Mouse (Mus musculus) hindbrain, embryonic 15.5 days (tissue): Measurements from ENCODE around the gene Akna. TPM values are rescaled to one million over a fixed set of nuclear protein-coding genes. Genes with fewer than 3 reads are reported as not detected.

Source experiments
- ATAC-seq: fragments of 200-750 bp; cut with Nextera tagmentation; 2 replicates; pipeline ENCODE4 v1.8.0; 2017; ENCODE audit warnings: low read depth, moderate number of reproducible peaks, moderate TSS enrichment; ENCODE audit not compliant: low FRiP score
- H3K27ac ChIP-seq: fragments of 300-500 bp; sonication (generic); replicated peaks from 2 replicates; pipeline ENCODE4 v1.5.1; 2015; ENCODE audit warnings: mild to moderate bottlenecking, inconsistent platforms
- H3K27me3 ChIP-seq: fragments of 300-500 bp; sonication (generic); 2 replicates; pipeline ENCODE4 v1.6.1; 2015; ENCODE audit warnings: control low read depth, inconsistent platforms
- H3K36me3 ChIP-seq: fragments of 300-500 bp; sonication (generic); 2 replicates; pipeline ENCODE4 v1.6.1; 2015; ENCODE audit warnings: control low read depth, inconsistent platforms
- H3K4me1 ChIP-seq: fragments of 300-500 bp; sonication (generic); replicated peaks from 2 replicates; pipeline ENCODE4 v1.6.1; 2015; ENCODE audit warnings: control low read depth, inconsistent platforms
- H3K4me2 ChIP-seq: fragments of 300-500 bp; sonication (generic); 2 replicates; pipeline ENCODE4 v1.6.1; 2015; ENCODE audit warnings: moderate library complexity, mild to moderate bottlenecking, inconsistent platforms
- H3K4me3 ChIP-seq: fragments of 300-500 bp; sonication (generic); 2 replicates; pipeline ENCODE4 v1.5.1; 2015; ENCODE audit warnings: mild to moderate bottlenecking, inconsistent platforms
- H3K9ac ChIP-seq: fragments of 300-500 bp; sonication (generic); 2 replicates; pipeline ENCODE4 v1.6.1; 2015; ENCODE audit warnings: inconsistent platforms
- H3K9me3 ChIP-seq: fragments of 300-500 bp; sonication (generic); 2 replicates; pipeline ENCODE4 v1.6.1; 2016; ENCODE audit warnings: control low read depth, inconsistent platforms
- WGBS: fragments of 180-500 bp; shearing (Covaris S2); methylation state at CpG from one replicate; pipeline ENCODE4 v1.1.7; 2015; 5-methylcytosine and 5-hydroxymethylcytosine counted together
- polyA plus RNA-seq: library from polyadenylated mRNA; unstranded; fragments of >200 nt; fragmentation: Nextera tagmentation; extraction: Ambion mirVana; gene quantifications from 2 replicates; pipeline ENCODE4 v1.2.1, GENCODE M21; 2015

The Akna gene
- polyA plus RNA-seq, 1 experiment from 2014 or later: 7.2 TPM

GRCm38 (mm10) chr4:63408649-63409048 lies 5.5 kb upstream of the Akna start:
- Histone ChIP-seq H3K9ac (peak overlapping the region; percentile 55; the same call in 1 of the 2 replicates), H3K36me3 (no peaks in the 10 kb centered on the region), H3K4me1 (peaks cover 44% of the 10 kb centered on the region), H3K9me3 (no peaks in the 10 kb centered on the region), H3K4me2 (peak overlapping the region; percentile 97), H3K27ac (peak overlapping the region; percentile 69), H3K27me3 (0 out of 2 replicates have a peak, but pooled peaks cover 2% of the 10 kb centered on the region), H3K4me3 (peak overlapping the region; percentile 51)
- 9% methylated on average over 8 of the region's 8 CpGs for WGBS
- peak; percentile 42 for ATAC-seq

- WGBS: 47% methylated on average over 7 of the region's 7 CpGs
- H3K4me1 ChIP-seq: peaks cover 48% of the 10 kb centered on the region
- H3K4me3 ChIP-seq: peak overlapping the region; percentile 51; the same call in 1 of the 2 replicates
- H3K9ac ChIP-seq: 0 out of 2 replicates have a peak overlapping the region, but pooled peaks have one; percentile 2
- no peaks in the 10 kb centered on the region for H3K9me3 ChIP-seq
- H3K27ac ChIP-seq: peak overlapping the region; percentile 69
- no peaks in the 10 kb centered on the region for H3K36me3 ChIP-seq
- ATAC-seq: peak; percentile 46
- H3K27me3 ChIP-seq: 0 out of 2 replicates have a peak, but pooled peaks cover 2% of the 10 kb centered on the region
- peak overlapping the region; percentile 97 for H3K4me2 ChIP-seq
These were observed 5.1 kb upstream of the Akna start for GRCm38 (mm10) chr4:63408247-63408646.

DNA sequence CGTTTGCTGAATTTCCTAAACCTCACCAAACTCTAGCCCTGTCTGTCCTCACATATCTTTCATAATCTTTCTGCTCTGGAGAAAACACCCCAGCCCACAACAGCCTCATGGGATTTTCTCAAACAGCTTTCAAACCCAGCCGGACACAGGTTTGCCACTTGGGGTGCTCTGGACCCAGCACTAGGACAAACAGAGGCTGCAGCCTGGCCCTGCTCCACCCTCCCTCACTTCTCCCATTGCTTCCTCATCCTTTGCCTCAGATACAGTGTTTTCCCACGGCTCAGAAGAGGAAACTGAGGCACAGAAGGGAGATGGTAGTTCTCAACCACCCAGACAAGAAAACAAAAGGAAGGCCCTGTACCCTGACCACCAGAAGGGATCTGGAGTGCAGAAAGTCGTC lies 2.5 kb upstream of the Akna start:
- no peak overlapping the region for H3K27ac ChIP-seq
- 70% methylated on average over 4 of the region's 4 CpGs for WGBS
- peaks cover 57% of the 10 kb centered on the region for H3K4me1 ChIP-seq
- H3K9ac ChIP-seq: no peak overlapping the region
- H3K4me3 ChIP-seq: no peak overlapping the region
- ATAC-seq: no peak
- no peaks in the 10 kb centered on the region for H3K27me3 ChIP-seq
- H3K9me3 ChIP-seq: no peaks in the 10 kb centered on the region
- H3K36me3 ChIP-seq: no peaks in the 10 kb centered on the region
- no peak overlapping the region for H3K4me2 ChIP-seq

DNA sequence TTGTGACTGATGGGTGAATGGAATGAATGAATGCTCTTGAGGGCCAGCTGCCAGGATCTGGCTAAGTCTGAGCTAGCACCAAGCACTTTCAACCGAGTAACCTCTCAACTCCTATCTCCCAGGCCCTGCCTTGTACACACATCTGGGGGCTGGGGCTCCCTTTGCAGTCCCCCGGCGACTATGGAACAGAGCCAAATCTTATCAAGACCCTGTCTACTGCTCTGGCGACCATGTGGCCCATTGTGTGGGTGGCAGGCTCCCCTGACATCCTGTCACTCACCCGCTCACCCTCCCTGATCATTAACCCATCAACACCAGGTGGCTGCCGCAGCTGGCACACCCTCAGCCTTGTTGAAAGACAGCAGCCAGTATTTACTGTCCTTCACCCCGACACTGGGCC lies 1.9 kb upstream of the Akna start:
- Histone ChIP-seq H3K36me3 (no peaks in the 10 kb centered on the region), H3K9me3 (no peaks in the 10 kb centered on the region), H3K9ac (no peak overlapping the region), H3K4me3 (no peak overlapping the region), H3K27ac (no peak overlapping the region), H3K27me3 (no peaks in the 10 kb centered on the region), H3K4me2 (no peak overlapping the region), H3K4me1 (peaks cover 56% of the 10 kb centered on the region)
- ATAC-seq: no peak
- WGBS: 21% methylated on average over 7 of the region's 7 CpGs

GRCm38 (mm10) chr4:63404205-63404604 lies 1.1 kb upstream of the Akna start:
- Histone ChIP-seq H3K4me1 (peaks cover 47% of the 10 kb centered on the region), H3K27me3 (no peaks in the 10 kb centered on the region), H3K9ac (no peak overlapping the region), H3K36me3 (no peaks in the 10 kb centered on the region), H3K27ac (no peak overlapping the region), H3K4me3 (no peak overlapping the region), H3K9me3 (no peaks in the 10 kb centered on the region), H3K4me2 (no peak overlapping the region)
- ATAC-seq: no peak
- WGBS: 79% methylated on average over 7 of the region's 7 CpGs

DNA sequence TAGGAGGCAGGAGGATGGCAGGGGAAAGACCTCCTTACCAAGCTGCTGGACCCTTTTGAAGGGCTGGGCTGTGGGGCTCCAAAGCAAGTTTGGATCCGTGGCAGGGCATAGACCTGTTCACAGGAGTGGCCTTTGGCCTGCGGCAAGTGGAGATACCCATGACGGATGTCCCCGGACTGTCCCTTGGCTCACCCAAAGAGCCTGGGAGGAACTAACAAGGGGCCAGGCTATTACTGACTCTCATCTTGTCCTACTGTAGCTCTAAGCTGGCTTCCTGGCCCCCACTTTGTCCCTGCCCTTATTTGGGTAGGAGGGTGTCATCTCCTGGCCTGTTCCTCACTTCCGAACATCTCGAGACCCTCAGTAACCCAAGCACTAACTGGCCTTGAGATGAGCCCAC lies 596 bp downstream of the Akna start:
- 60% methylated on average over 6 of the region's 6 CpGs for WGBS
- H3K4me2 ChIP-seq: peak overlapping the region; percentile 43
- H3K9me3 ChIP-seq: no peaks in the 10 kb centered on the region
- 0 out of 2 replicates have a peak, but pooled peaks have one; percentile 4 for ATAC-seq
- H3K27ac ChIP-seq: peak overlapping the region; percentile 77
- H3K4me1 ChIP-seq: peaks cover 35% of the 10 kb centered on the region
- H3K36me3 ChIP-seq: no peaks in the 10 kb centered on the region
- no peak overlapping the region for H3K9ac ChIP-seq
- no peaks in the 10 kb centered on the region for H3K27me3 ChIP-seq
- H3K4me3 ChIP-seq: peak overlapping the region; percentile 21

GRCm38 (mm10) chr4:63402056-63402455 lies 1.1 kb downstream of the Akna start:
- Histone ChIP-seq H3K36me3 (no peaks in the 10 kb centered on the region), H3K9ac (no peak overlapping the region), H3K9me3 (no peaks in the 10 kb centered on the region), H3K27ac (no peak overlapping the region), H3K4me2 (no peak overlapping the region), H3K27me3 (no peaks in the 10 kb centered on the region), H3K4me3 (no peak overlapping the region), H3K4me1 (peaks cover 35% of the 10 kb centered on the region)
- ATAC-seq: no peak
- WGBS: 87% methylated on average over 8 of the region's 10 CpGs

DNA sequence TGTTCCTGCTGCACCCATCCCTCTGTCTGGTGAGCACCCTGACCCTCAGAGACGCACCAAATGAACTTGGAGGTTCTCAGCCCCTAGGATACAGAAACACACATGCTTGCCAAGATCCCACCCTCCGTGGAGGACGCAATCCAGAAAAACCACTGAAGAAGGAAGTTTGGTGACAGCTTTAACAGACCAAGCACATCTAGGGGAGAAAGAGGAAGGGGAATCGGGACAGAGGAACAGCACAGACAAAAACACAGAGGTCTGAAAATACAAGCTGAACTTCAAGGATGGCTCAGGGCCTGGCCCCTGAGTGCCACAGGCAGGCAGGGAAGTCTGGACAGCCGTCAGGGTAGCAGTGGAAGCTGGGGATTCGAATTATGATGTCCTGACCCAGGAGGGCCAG lies 1.5 kb downstream of the Akna start:
- Histone ChIP-seq H3K27me3 (no peaks in the 10 kb centered on the region), H3K9me3 (no peaks in the 10 kb centered on the region), H3K27ac (no peak overlapping the region), H3K4me1 (peaks cover 35% of the 10 kb centered on the region), H3K4me3 (no peak overlapping the region), H3K9ac (no peak overlapping the region), H3K4me2 (no peak overlapping the region), H3K36me3 (no peaks in the 10 kb centered on the region)
- no peak for ATAC-seq
- 84% methylated on average over 6 of the region's 6 CpGs for WGBS

- no peak for ATAC-seq
- 96% methylated on average over 18 of the region's 18 CpGs for WGBS
- no peaks in the 10 kb centered on the region for H3K9me3 ChIP-seq
These were observed 2.4 kb downstream of the Akna start for GRCm38 (mm10) chr4:63400541-63401306.

GRCm38 (mm10) chr4:63399691-63400270 lies 3.4 kb downstream of the Akna start:
- no peak for ATAC-seq
- Histone ChIP-seq H3K4me3 (no peak overlapping the region), H3K36me3 (no peaks in the 10 kb centered on the region), H3K4me1 (peaks cover 25% of the 10 kb centered on the region), H3K4me2 (no peak overlapping the region), H3K9me3 (no peaks in the 10 kb centered on the region), H3K27ac (peak overlapping the region; percentile 21; the same call in 1 of the 2 replicates), H3K27me3 (no peaks in the 10 kb centered on the region), H3K9ac (no peak overlapping the region)
- 61% methylated on average over 8 of the region's 8 CpGs for WGBS

More at GRCm38 (mm10) chr4:63400541-63401306, 2.4 kb downstream of the Akna start:
- Histone ChIP-seq H3K27ac (no peak overlapping the region), H3K4me3 (no peak overlapping the region), H3K9ac (no peak overlapping the region), H3K4me2 (no peak overlapping the region), H3K36me3 (no peaks in the 10 kb centered on the region), H3K27me3 (no peaks in the 10 kb centered on the region), H3K4me1 (peaks cover 34% of the 10 kb centered on the region)

- Histone ChIP-seq H3K4me3 (no peak overlapping the region), H3K27me3 (no peaks in the 10 kb centered on the region), H3K27ac (0 out of 2 replicates have a peak overlapping the region, but pooled peaks have one; percentile 21), H3K4me1 (peaks cover 17% of the 10 kb centered on the region), H3K9me3 (no peaks in the 10 kb centered on the region), H3K9ac (no peak overlapping the region), H3K4me2 (no peak overlapping the region), H3K36me3 (0 out of 2 replicates have a peak, but pooled peaks cover 5% of the 10 kb centered on the region)
- no peak for ATAC-seq
- WGBS: 70% methylated on average over 11 of the region's 11 CpGs
These were observed 4.1 kb downstream of the Akna start for GRCm38 (mm10) chr4:63398854-63399609.
